Mouse (Mus musculus) pancreas, adult 10 weeks (tissue): ENCODE data around the gene ccdc198. TPM values are rescaled to one million over a fixed set of nuclear protein-coding genes. Genes with fewer than 3 reads are reported as not detected.

Source experiments
- polyA plus RNA-seq: library from polyadenylated mRNA; stranded (reverse); fragments of 350-450 nt; fragmentation: Illumina TruSeq; extraction: RNeasy Lipid Tissue Mini Kit (QIAGEN cat#74804); gene quantifications from one replicate; pipeline ENCODE4 v1.2.3, GENCODE M21; 2015; ENCODE audit warnings: low read depth, low replicate concordance; ENCODE audit not compliant: insufficient read depth

The ccdc198 gene
- polyA plus RNA-seq: 7.4 TPM

DNA sequence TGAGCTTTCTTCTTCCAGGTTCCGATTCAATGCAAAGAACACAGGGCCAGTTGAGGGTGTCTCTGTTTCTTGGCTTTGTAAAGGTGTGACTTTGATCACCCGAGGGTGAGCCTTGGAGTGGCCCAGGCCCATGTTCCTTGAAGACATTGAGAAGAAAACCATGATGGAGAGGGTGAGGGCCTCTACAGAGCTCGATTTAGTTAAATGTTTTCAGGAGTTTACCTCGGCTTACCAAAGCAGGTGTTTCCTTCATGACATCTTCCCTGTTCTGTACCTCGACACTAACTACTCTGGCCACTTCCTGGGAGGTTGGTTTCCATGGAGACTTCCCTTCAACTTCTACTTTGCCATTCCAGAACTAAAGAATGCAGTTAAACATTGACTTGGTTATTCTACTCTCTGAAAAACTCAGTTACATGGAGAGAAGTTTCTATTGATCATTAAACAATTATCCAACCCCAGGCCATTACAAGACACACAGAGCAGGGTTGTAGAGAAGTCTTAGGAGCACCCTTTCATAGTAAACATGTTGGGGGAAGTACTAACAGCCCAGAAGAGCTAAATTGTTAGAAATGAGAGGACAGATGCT is at the start of gene ccdc198:
ccdc198 (minus strand) TSS at position 349 of the 589 bp plus-strand sequence.

DNA sequence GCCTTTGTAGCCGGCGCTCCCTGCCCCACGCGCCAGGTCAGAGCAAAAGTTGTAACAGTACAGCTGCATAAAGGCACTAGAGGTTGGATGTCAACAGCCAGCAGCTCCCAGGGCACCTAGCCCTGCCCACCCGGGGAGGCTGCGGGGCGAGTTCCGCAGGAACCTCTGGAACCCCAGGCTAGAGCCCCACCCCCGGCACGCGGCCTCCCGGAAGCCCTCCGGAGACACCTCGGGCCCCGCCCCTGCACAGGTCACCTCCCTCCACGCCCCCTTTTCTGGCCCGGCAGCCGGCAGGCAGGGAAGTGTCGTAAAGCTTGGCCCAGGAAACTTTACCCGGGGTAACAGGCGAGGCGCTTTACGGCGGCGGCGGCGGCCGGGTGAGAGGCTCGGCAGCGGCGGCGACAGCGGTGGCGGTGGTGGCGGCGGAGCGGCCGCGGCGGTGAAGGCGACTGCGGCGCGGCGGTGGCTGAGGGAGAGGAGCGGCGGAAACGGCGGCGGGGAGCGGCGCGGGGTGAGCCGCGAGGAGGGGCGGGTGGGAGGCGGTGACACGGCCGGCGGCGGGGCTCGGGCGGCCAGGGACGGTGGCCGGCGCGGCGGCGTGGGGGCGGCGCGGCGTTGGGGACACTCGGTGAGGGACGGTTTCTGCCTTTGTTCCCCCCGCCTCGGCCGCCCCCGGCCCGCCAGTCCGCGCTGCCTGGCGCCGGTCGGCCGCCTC is 73.2 kb downstream of the ccdc198 start, which contains the start of gene Naa30:
Naa30 (plus strand) TSS at position 360 of the 715 bp plus-strand sequence.

Other genes starting within 250 kb of the ccdc198 start
- gene Ap5m1, start 179.4 kb downstream of the ccdc198 start, polyA plus RNA-seq: 4.0 TPM
- gene Exoc5, start 178.8 kb downstream of the ccdc198 start, polyA plus RNA-seq: 7.8 TPM
- 4.6 TPM for gene Naa30, start 73.2 kb downstream of the ccdc198 start, polyA plus RNA-seq